Mouse (Mus musculus) neural tube, embryonic 13.5 days (tissue): ENCODE measurements around the gene Ces2h. TPM values are rescaled to one million over a fixed set of nuclear protein-coding genes. Genes with fewer than 3 reads are reported as not detected.

Experiments
- ATAC-seq: fragments of 200-750 bp; cut with Nextera tagmentation; 2 replicates; pipeline ENCODE4 v1.8.0; 2017; ENCODE audit warnings: low read depth, mild to moderate bottlenecking, moderate TSS enrichment, moderate library complexity
- H3K27ac ChIP-seq: fragments of 300-500 bp; sonication (generic); replicated peaks from 2 replicates; pipeline ENCODE4 v1.5.1; 2015; ENCODE audit warnings: moderate library complexity, mild to moderate bottlenecking, inconsistent platforms
- H3K27me3 ChIP-seq: fragments of 300-500 bp; sonication (generic); 2 replicates; pipeline ENCODE4 v1.6.1; 2015; ENCODE audit warnings: mild to moderate bottlenecking, inconsistent platforms
- H3K36me3 ChIP-seq: fragments of 300-500 bp; sonication (generic); 2 replicates; pipeline ENCODE4 v1.6.1; 2015; ENCODE audit warnings: mild to moderate bottlenecking, inconsistent platforms
- H3K4me1 ChIP-seq: fragments of 300-500 bp; sonication (generic); replicated peaks from 2 replicates; pipeline ENCODE4 v1.6.1; 2015; ENCODE audit warnings: inconsistent platforms
- H3K4me2 ChIP-seq: fragments of 300-500 bp; sonication (generic); 2 replicates; pipeline ENCODE4 v1.6.1; 2015; ENCODE audit warnings: inconsistent platforms, mild to moderate bottlenecking, moderate library complexity
- H3K4me3 ChIP-seq: fragments of 300-500 bp; sonication (generic); 2 replicates; pipeline ENCODE4 v1.5.1; 2015; ENCODE audit warnings: mild to moderate bottlenecking, inconsistent platforms
- H3K9ac ChIP-seq: fragments of 300-500 bp; sonication (generic); 2 replicates; pipeline ENCODE4 v1.6.1; 2015; ENCODE audit warnings: moderate library complexity, mild to moderate bottlenecking, inconsistent platforms
- H3K9me3 ChIP-seq: fragments of 300-500 bp; sonication (generic); 2 replicates; pipeline ENCODE4 v1.6.1; 2016; ENCODE audit warnings: inconsistent platforms
- WGBS: fragments of 180-500 bp; shearing (Covaris S2); methylation state at CpG from one replicate; pipeline ENCODE4 v1.1.7; 2015; 5-methylcytosine and 5-hydroxymethylcytosine counted together
- polyA plus RNA-seq: library from polyadenylated mRNA; unstranded; fragments of >200 nt; fragmentation: Nextera tagmentation; extraction: Ambion mirVana; gene quantifications from 2 replicates; pipeline ENCODE4 v1.2.1, GENCODE M21; 2015

Ces2h gene
- not detected in 2 replicates for polyA plus RNA-seq

DNA sequence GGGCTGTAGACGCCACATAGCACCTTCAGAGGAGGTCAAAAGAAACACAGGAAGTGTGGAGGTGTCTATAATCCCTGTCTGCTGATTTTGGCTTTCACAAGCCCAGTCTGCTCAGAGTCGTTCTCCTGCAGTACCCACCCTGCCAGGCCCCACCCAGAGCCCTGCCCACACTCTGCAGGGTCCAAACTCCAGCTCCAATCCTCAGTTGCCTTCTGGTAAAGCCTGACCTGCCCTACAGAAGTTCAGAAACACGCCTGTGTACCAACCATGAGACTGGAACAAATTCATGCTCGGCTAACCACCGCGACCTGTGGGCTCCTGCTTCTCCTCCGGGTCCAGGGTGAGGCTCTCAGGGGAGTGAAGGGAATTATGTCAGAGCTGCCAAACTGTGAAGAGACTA lies at the start of gene Ces2h:
Gene Ces2h, plus strand, starts transcription at position 268 of the 400 bp plus-strand sequence.
- Histone ChIP-seq H3K9me3 (no peaks in the 10 kb centered on the region), H3K4me3 (no peak within 1 kb of the TSS), H3K4me2 (no peak within 1 kb of the TSS), H3K9ac (no peak within 1 kb of the TSS), H3K27me3 (no peaks in the 10 kb centered on the region), H3K27ac (no peak within 1 kb of the TSS), H3K4me1 (no peaks in the 10 kb centered on the region), H3K36me3 (no peaks in the 10 kb centered on the region)
- 84% methylated on average over 7 of the region's 7 CpGs for WGBS
- no peak for ATAC-seq

DNA sequence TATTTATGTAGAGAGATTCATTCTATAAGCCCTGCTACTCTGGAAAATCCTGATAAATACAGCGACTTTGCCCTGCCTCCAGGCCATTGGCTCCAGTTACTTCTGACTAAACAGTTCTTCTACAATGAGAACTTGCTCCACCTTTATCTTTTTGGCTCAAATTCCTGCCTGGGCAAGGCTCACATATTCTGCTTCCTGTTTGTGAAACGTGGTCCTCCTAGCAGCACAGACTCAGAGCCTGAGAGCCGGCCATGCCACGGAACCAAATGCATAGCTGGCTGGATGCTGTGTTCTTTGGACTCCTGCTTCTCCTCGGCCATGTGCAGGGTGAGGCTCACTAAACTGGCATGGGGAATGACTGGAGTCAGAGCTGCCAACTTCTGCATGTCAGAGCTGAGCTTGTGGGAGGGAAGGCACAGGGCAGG lies 39.1 kb upstream of the Ces2h start, which contains the start of gene Ces2g:
Gene Ces2g, plus strand, starts transcription at position 182 of the 425 bp plus-strand sequence.
- ATAC-seq: no peak
- H3K27ac ChIP-seq: no peak within 1 kb of the TSS
- no peaks in the 10 kb centered on the region for H3K4me1 ChIP-seq
- no peak within 1 kb of the TSS for H3K9ac ChIP-seq
- no peaks in the 10 kb centered on the region for H3K9me3 ChIP-seq
- WGBS: 74% methylated on average over 5 of the region's 5 CpGs
- H3K27me3 ChIP-seq: no peaks in the 10 kb centered on the region
- no peak within 1 kb of the TSS for H3K4me3 ChIP-seq
- H3K4me2 ChIP-seq: no peak within 1 kb of the TSS
- no peaks in the 10 kb centered on the region for H3K36me3 ChIP-seq

DNA sequence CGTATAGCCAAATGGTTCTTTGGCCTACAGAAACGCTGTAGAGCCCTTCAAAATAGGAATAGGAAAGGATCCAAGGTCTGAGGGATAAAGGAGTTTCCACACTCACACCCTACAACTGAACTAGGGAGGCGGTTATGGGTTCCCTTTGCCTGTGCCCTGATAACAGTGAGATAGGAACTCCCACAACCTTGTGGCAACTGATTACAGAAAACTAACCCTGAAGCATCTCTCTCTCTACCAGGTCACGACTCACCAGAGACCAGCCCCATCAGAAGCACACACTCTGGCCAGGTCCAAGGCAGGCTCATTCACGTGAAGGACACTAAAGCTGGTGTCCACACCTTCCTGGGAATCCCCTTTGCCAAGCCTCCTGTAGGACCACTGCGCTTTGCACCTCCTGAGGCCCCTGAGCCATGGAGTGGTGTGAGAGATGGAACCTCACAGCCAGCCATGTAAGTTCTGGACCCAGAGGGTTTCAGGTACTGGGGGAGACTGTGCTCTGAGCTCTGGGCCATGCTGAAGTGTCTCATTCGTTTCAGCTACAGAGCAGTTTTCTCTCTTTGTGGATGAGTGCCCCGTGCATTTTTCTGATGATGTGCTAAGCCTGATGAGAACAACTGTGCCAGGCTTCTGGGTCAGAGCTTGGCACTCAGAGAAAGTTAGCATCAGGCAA lies 38.3 kb upstream of the Ces2h start:
- Histone ChIP-seq H3K4me3 (no peak overlapping the region), H3K4me1 (no peaks in the 10 kb centered on the region), H3K27ac (no peak overlapping the region), H3K9me3 (no peaks in the 10 kb centered on the region), H3K27me3 (no peaks in the 10 kb centered on the region), H3K4me2 (no peak overlapping the region), H3K36me3 (no peaks in the 10 kb centered on the region), H3K9ac (no peak overlapping the region)
- WGBS: 80% methylated on average over 8 of the region's 8 CpGs
- no peak for ATAC-seq

DNA sequence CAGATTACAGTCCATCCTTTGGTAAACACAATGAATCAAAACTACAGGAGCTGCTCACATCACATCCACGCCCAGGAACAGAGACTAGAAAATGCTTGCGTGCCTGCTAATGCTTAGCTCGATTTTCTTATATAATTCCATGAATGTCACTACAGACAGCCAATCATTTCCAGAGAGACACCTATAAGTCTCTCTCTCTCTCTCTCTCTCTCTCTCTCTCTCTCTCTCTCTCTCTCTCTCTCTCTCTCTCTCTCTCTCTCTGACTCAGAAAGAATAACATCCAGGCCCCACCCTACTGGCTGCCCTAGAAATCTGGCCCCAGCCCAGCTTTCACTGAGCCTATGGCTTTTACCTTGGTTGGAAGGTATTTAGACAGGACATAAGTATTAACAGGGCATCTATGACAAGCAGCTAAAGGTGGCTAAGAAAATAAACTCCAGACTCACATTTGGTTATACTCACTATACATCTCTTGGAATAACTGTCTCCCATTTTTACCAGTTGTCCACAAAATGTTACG lies 37.2 kb upstream of the Ces2h start:
- no peak overlapping the region for H3K27ac ChIP-seq
- no peaks in the 10 kb centered on the region for H3K4me1 ChIP-seq
- H3K9me3 ChIP-seq: no peaks in the 10 kb centered on the region
- ATAC-seq: no peak
- 93% methylated on average over 4 of the region's 4 CpGs for WGBS
- no peaks in the 10 kb centered on the region for H3K27me3 ChIP-seq
- H3K4me3 ChIP-seq: no peak overlapping the region
- no peak overlapping the region for H3K4me2 ChIP-seq
- H3K36me3 ChIP-seq: no peaks in the 10 kb centered on the region
- H3K9ac ChIP-seq: no peak overlapping the region

DNA sequence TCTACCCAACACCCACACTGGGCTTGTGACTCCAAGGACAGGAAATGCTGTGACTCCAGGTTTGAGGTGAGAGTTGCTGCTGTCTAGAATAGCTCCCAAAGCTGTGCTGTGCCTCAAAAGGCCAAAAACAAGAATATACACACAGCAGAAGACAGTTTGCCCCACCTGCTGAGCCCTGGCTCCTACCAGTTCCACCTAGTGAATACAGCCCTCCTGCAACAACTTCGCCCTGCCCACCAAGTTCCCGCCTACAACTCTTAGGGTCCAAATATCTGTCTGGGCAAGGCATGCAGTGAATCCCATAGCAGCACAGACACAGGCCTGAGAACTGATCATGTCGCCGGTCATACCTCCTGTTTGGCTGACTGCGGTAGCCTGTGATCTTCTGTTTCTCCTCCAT lies 16.5 kb upstream of the Ces2h start:
- Histone ChIP-seq H3K27me3 (no peaks in the 10 kb centered on the region), H3K9me3 (0 out of 2 replicates have a peak, but pooled peaks cover 7% of the 10 kb centered on the region), H3K4me3 (no peak overlapping the region), H3K4me1 (no peaks in the 10 kb centered on the region), H3K4me2 (no peak overlapping the region), H3K27ac (no peak overlapping the region), H3K36me3 (no peaks in the 10 kb centered on the region), H3K9ac (no peak overlapping the region)
- ATAC-seq: no peak
- 90% methylated on average over 5 of the region's 5 CpGs for WGBS

DNA sequence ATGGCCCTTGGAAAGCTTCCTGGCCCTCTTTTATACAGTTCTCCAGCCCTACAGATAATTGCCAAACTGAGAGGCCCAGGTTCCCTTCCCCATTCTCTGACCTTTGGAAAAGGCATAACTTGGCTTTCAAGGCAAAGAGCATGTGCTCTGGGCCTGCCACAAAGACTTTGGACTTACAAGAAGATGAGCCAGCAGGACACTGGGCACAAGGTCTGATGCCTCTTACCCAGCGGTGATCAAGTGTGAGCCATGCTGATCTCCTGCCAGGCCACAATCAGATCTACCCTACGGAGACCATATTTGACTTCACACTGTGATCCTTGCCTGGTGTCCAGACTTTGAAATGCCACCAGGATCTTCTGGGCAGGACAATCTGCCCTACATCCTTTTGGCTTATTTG lies 15.7 kb upstream of the Ces2h start:
- Histone ChIP-seq H3K9me3 (0 out of 2 replicates have a peak, but pooled peaks cover 6% of the 10 kb centered on the region), H3K4me3 (no peak overlapping the region), H3K27ac (no peak overlapping the region), H3K4me1 (no peaks in the 10 kb centered on the region), H3K27me3 (no peaks in the 10 kb centered on the region), H3K36me3 (no peaks in the 10 kb centered on the region), H3K4me2 (no peak overlapping the region), H3K9ac (no peak overlapping the region)
- 92% methylated on average over 2 of the region's 2 CpGs for WGBS
- ATAC-seq: no peak

DNA sequence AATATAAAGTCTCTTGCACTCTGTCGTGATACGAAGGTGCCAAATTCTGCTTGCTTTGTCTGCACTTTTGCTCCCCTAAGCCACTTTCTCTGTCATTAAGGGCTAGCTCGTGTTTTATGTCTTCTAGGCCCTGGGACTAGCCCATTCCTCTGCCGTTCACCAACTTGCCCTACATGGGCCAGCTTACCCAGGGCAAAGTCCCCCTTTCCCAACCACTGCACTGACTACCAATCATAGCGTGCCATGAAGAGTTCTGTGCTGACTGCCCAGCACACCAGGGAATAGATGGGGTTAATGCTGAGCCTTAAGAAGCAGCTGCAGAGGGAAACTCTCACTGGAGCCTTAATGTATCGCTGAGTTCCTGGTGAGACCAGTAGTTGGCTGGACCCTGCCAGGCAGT lies 2.5 kb upstream of the Ces2h start:
- Histone ChIP-seq H3K27me3 (no peaks in the 10 kb centered on the region), H3K4me1 (no peaks in the 10 kb centered on the region), H3K9me3 (no peaks in the 10 kb centered on the region), H3K4me2 (no peak overlapping the region), H3K27ac (no peak overlapping the region), H3K36me3 (no peaks in the 10 kb centered on the region), H3K9ac (no peak overlapping the region), H3K4me3 (no peak overlapping the region)
- WGBS: 86% methylated on average over 6 of the region's 6 CpGs
- ATAC-seq: no peak

DNA sequence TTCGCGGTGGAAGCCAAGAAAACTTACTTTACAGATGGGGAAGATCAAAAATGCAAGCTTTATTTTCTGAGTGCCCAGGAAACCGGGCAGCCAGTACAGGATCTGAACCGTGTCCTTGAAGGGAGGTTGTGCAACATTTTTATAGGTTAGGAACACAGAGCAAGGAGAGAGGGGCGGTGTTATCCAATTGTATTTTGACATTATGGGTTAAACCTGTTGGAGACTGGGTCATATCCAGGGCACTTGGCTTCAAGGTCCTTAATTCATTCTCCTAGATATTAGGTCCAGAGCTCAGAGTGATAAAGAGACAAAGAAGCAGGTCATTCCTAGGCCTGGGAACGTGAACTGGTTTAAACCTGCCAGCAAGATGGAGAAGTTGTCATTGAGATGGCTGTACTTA lies 1.5 kb upstream of the Ces2h start:
- no peak overlapping the region for H3K9ac ChIP-seq
- no peaks in the 10 kb centered on the region for H3K9me3 ChIP-seq
- no peaks in the 10 kb centered on the region for H3K36me3 ChIP-seq
- WGBS: 85% methylated on average over 6 of the region's 6 CpGs
- H3K4me3 ChIP-seq: no peak overlapping the region
- H3K4me2 ChIP-seq: no peak overlapping the region
- no peak for ATAC-seq
- no peaks in the 10 kb centered on the region for H3K27me3 ChIP-seq
- H3K4me1 ChIP-seq: no peaks in the 10 kb centered on the region
- no peak overlapping the region for H3K27ac ChIP-seq

DNA sequence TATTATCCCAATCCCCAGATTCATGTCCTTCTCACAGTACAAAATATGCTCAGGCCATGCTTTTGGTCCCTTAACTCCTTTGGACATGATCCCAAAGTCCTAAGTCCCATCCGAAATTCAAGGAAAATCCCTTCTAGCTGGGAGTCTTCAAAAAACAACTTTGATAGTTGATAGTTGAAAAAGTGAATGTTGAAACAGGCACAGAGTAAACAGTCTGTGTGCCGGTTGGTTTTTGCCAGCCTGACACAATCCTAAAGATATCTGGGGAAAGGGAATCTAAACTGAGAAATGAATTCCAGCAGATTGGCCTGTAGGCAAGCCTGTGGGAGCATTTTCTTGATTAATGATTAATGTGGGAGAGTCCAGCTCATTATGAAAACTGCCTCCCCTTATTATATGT lies 9.3 kb downstream of the Ces2h start:
- 93% methylated on average over 2 of the region's 2 CpGs for WGBS
- H3K27ac ChIP-seq: no peak overlapping the region
- H3K36me3 ChIP-seq: no peaks in the 10 kb centered on the region
- H3K4me1 ChIP-seq: no peaks in the 10 kb centered on the region
- no peak for ATAC-seq
- H3K27me3 ChIP-seq: no peaks in the 10 kb centered on the region
- H3K4me2 ChIP-seq: no peak overlapping the region
- H3K9me3 ChIP-seq: no peaks in the 10 kb centered on the region
- no peak overlapping the region for H3K4me3 ChIP-seq
- H3K9ac ChIP-seq: no peak overlapping the region

DNA sequence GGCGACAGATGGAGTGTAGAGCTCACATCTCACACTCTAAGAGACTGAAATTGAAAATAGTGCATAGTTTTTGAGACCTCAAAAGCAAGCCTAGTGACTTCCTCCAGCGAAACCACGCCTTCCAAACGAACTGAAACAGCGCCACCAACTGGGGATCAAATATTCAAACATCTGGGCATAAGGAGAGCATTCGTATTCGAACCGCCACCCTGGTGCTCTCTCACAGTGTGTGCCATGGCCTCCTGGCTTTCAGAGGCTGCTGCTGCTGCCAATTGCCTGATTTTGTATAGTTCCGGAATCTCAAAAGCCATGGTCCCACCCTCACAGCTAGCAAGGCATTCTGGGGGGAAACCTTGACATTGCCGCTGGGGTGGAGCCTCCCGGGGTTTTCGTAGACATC lies 10.5 kb downstream of the Ces2h start:
- no peaks in the 10 kb centered on the region for H3K9me3 ChIP-seq
- no peaks in the 10 kb centered on the region for H3K4me1 ChIP-seq
- no peak overlapping the region for H3K9ac ChIP-seq
- H3K4me2 ChIP-seq: no peak overlapping the region
- H3K27ac ChIP-seq: no peak overlapping the region
- H3K4me3 ChIP-seq: no peak overlapping the region
- H3K36me3 ChIP-seq: no peaks in the 10 kb centered on the region
- WGBS: 81% methylated on average over 12 of the region's 12 CpGs
- H3K27me3 ChIP-seq: no peaks in the 10 kb centered on the region
- no peak for ATAC-seq

DNA sequence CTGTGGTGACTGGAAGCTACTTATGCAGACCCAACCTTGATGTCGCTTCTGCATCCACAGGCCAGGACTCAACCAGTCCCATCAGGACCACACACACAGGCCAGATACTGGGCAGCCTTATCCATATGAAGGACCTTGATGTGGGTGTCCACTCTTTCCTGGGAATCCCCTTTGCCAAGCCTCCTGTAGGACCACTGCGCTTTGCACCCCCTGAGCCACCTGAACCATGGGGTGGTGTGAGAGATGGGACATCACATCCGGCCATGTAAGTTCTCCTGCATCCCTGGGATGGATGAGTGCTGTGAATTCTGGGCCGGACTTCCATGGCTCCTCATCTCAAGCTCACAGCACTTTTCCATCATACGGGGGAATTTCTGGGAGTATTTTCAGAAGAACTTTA lies 13.7 kb downstream of the Ces2h start:
- Histone ChIP-seq H3K27ac (no peak overlapping the region), H3K36me3 (no peaks in the 10 kb centered on the region), H3K4me3 (no peak overlapping the region), H3K4me2 (no peak overlapping the region), H3K9me3 (no peaks in the 10 kb centered on the region), H3K4me1 (no peaks in the 10 kb centered on the region), H3K27me3 (no peaks in the 10 kb centered on the region), H3K9ac (no peak overlapping the region)
- WGBS: 87% methylated on average over 5 of the region's 5 CpGs
- no peak for ATAC-seq

DNA sequence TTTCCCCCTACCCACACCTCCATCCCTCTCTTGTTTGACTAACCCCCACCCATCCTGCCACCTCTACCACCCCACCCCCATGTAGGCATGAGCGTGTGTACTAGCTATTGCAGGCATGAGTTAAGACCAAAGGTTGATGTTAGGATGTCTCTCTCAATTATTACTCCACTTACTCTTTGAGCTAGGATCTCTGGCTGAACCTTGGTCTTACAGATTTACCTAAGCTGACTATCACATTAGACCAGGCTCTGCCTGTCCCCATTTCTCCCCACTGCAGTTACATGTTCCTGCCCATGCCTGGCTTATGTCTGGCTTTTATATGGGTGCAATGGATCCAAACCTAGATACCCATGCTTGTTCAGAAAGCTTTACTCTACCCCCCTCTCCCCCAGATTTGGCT lies 21.3 kb downstream of the Ces2h start:
- Histone ChIP-seq H3K27me3 (no peaks in the 10 kb centered on the region), H3K4me2 (no peak overlapping the region), H3K9me3 (no peaks in the 10 kb centered on the region), H3K4me1 (no peaks in the 10 kb centered on the region), H3K4me3 (no peak overlapping the region), H3K36me3 (no peaks in the 10 kb centered on the region), H3K27ac (no peak overlapping the region), H3K9ac (no peak overlapping the region)
- no peak for ATAC-seq
- WGBS: 80% methylated on average over 1 of the region's 1 CpGs

DNA sequence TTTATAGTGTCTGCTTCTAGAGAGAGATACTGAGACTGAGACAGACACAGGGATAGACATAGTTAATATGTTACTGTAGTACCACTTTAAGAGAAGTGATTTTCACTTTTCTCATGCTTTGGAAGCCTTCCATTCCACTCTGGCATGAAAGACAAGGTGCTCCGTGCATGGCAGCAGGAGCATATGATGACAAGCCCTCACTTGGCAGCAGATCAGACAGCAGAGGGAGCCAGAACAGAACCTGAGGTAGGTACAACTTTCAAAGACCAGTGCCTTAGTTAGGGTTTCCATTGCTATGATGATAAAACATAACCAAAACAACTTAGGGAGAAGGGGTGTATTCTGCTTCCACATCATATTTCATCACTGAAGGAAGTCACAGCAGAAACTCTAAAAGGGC lies 22.4 kb downstream of the Ces2h start:
- no peaks in the 10 kb centered on the region for H3K27me3 ChIP-seq
- no peak overlapping the region for H3K4me3 ChIP-seq
- H3K27ac ChIP-seq: no peak overlapping the region
- H3K4me2 ChIP-seq: no peak overlapping the region
- no peak for ATAC-seq
- no peak overlapping the region for H3K9ac ChIP-seq
- no peaks in the 10 kb centered on the region for H3K36me3 ChIP-seq
- no peaks in the 10 kb centered on the region for H3K4me1 ChIP-seq
- 76% methylated on average over 1 of the region's 1 CpGs for WGBS
- no peaks in the 10 kb centered on the region for H3K9me3 ChIP-seq
